Mouse (Mus musculus): ENCODE measurements around the gene Bmpr1a. TPM values are rescaled to one million over a fixed set of nuclear protein-coding genes. Genes with fewer than 3 reads are reported as not detected.
A peak's percentile ranks its signal among the peaks of the same experiment; 100 is the strongest.
"Not testable (repeated sequence)": the region's sequence is repeated elsewhere in the genome, so short reads cannot be mapped to it uniquely, and the experiment has no call there.

The Bmpr1a gene
- polyA plus RNA-seq, 1 experiment from 2014 or later, result 3.4 TPM

- H3K4me1 ChIP-seq (replicated peaks); ATAC-seq (ENCODE audit: low read depth); H3K4me3 ChIP-seq (replicated peaks); DNase-seq; H3K9ac ChIP-seq; H3K9me3 ChIP-seq (replicated peaks); H3K4me2 ChIP-seq; H3K27ac ChIP-seq; H3K27me3 ChIP-seq: not testable (repeated sequence)
- WGBS (ENCODE audit: insufficient replicate concordance), result 66% methylated on average over 4 of the region's 4 CpGs
- peaks cover 15% of the 10 kb centered on the region; the same call in 1 of the 2 replicates for H3K36me3 ChIP-seq
Measured at GRCm38 (mm10) chr14:34416946-34417345, 86.2 kb downstream of the Bmpr1a start.

- WGBS (ENCODE audit: insufficient replicate concordance), result 77% methylated on average over 7 of the region's 7 CpGs
- ATAC-seq (ENCODE audit: low read depth) (no peak), DNase-seq (no peak)
- no peak overlapping the region for H3K27ac ChIP-seq
- peaks cover 23% of the 10 kb centered on the region; the same call in 1 of the 2 replicates for H3K36me3 ChIP-seq
- no peaks in the 10 kb centered on the region for H3K4me1 ChIP-seq (replicated peaks)
- no peaks in the 10 kb centered on the region for H3K27me3 ChIP-seq
- H3K9me3 ChIP-seq (replicated peaks), result no peaks in the 10 kb centered on the region
- no peak overlapping the region for H3K4me2 ChIP-seq
- no peak overlapping the region for H3K9ac ChIP-seq
- no peak overlapping the region for H3K4me3 ChIP-seq (replicated peaks)
Measured at GRCm38 (mm10) chr14:34412164-34412896, 90.8 kb downstream of the Bmpr1a start.

GRCm38 (mm10) chr14:34410716-34411115 lies 92.4 kb downstream of the Bmpr1a start:
- DNase-seq, result no peak
- Histone ChIP-seq H3K36me3 (peaks cover 23% of the 10 kb centered on the region; the same call in 1 of the 2 replicates), H3K4me3 (replicated peaks) (no peak overlapping the region), H3K27ac (no peak overlapping the region), H3K4me2 (no peak overlapping the region), H3K4me1 (replicated peaks) (no peaks in the 10 kb centered on the region), H3K27me3 (no peaks in the 10 kb centered on the region), H3K9ac (no peak overlapping the region), H3K9me3 (replicated peaks) (no peaks in the 10 kb centered on the region)
- WGBS (ENCODE audit: insufficient replicate concordance), result 79% methylated on average over 6 of the region's 6 CpGs
- no peak for ATAC-seq (ENCODE audit: low read depth)

- no peak for ATAC-seq (ENCODE audit: low read depth)
- no peak overlapping the region for H3K9ac ChIP-seq
- H3K9me3 ChIP-seq (replicated peaks), result no peaks in the 10 kb centered on the region
- H3K27ac ChIP-seq, result no peak overlapping the region
- no peak for DNase-seq
- no peaks in the 10 kb centered on the region for H3K27me3 ChIP-seq
- H3K4me2 ChIP-seq, result no peak overlapping the region
- no peak overlapping the region for H3K4me3 ChIP-seq (replicated peaks)
- H3K4me1 ChIP-seq (replicated peaks), result no peaks in the 10 kb centered on the region
- 76% methylated on average over 7 of the region's 7 CpGs for WGBS (ENCODE audit: insufficient replicate concordance)
- H3K36me3 ChIP-seq, result peaks cover 10% of the 10 kb centered on the region; the same call in 1 of the 2 replicates
Measured at GRCm38 (mm10) chr14:34403424-34403823, 99.7 kb downstream of the Bmpr1a start.

- WGBS (ENCODE audit: insufficient replicate concordance), result 62% methylated on average over 8 of the region's 8 CpGs
- no peak overlapping the region for H3K9ac ChIP-seq
- DNase-seq (no peak), ATAC-seq (ENCODE audit: low read depth) (no peak)
- H3K36me3 ChIP-seq, result peaks cover 7% of the 10 kb centered on the region; the same call in 1 of the 2 replicates
- H3K4me3 ChIP-seq (replicated peaks), result no peak overlapping the region
- no peaks in the 10 kb centered on the region for H3K4me1 ChIP-seq (replicated peaks)
- H3K27me3 ChIP-seq, result no peaks in the 10 kb centered on the region
- no peak overlapping the region for H3K4me2 ChIP-seq
- no peaks in the 10 kb centered on the region for H3K9me3 ChIP-seq (replicated peaks)
- no peak overlapping the region for H3K27ac ChIP-seq
Measured at GRCm38 (mm10) chr14:34402871-34403270, 100.3 kb downstream of the Bmpr1a start.

GRCm38 (mm10) chr14:34401135-34401534 lies 102.0 kb downstream of the Bmpr1a start:
- Histone ChIP-seq H3K9ac (no peak overlapping the region), H3K27me3 (no peaks in the 10 kb centered on the region), H3K9me3 (replicated peaks) (no peaks in the 10 kb centered on the region), H3K4me2 (no peak overlapping the region), H3K4me3 (replicated peaks) (no peak overlapping the region), H3K36me3 (no peaks in the 10 kb centered on the region), H3K27ac (no peak overlapping the region), H3K4me1 (replicated peaks) (no peaks in the 10 kb centered on the region)
- no peak for ATAC-seq (ENCODE audit: low read depth)
- 23% methylated on average over 6 of the region's 6 CpGs for WGBS (ENCODE audit: insufficient replicate concordance)
- peak; percentile 55 for DNase-seq

GRCm38 (mm10) chr14:34400021-34400420 lies 103.1 kb downstream of the Bmpr1a start:
- ATAC-seq (ENCODE audit: low read depth), result no peak
- 75% methylated on average over 3 of the region's 3 CpGs for WGBS (ENCODE audit: insufficient replicate concordance)
- Histone ChIP-seq H3K4me3 (replicated peaks) (no peak overlapping the region), H3K27me3 (no peaks in the 10 kb centered on the region), H3K27ac (no peak overlapping the region), H3K4me2 (no peak overlapping the region), H3K9me3 (replicated peaks) (no peaks in the 10 kb centered on the region), H3K36me3 (no peaks in the 10 kb centered on the region), H3K4me1 (replicated peaks) (no peaks in the 10 kb centered on the region), H3K9ac (no peak overlapping the region)
- no peak for DNase-seq

- no peak for ATAC-seq (ENCODE audit: low read depth)
- no peaks in the 10 kb centered on the region for H3K27me3 ChIP-seq
- H3K4me3 ChIP-seq (replicated peaks), result no peak overlapping the region
- no peak for DNase-seq
- 72% methylated on average over 6 of the region's 6 CpGs for WGBS (ENCODE audit: insufficient replicate concordance)
- H3K27ac ChIP-seq, result no peak overlapping the region
- no peaks in the 10 kb centered on the region for H3K4me1 ChIP-seq (replicated peaks)
- H3K9ac ChIP-seq, result no peak overlapping the region
- no peak overlapping the region for H3K4me2 ChIP-seq
- H3K9me3 ChIP-seq (replicated peaks), result no peaks in the 10 kb centered on the region
- no peaks in the 10 kb centered on the region for H3K36me3 ChIP-seq
Measured at GRCm38 (mm10) chr14:34399301-34399700, 103.8 kb downstream of the Bmpr1a start.

GRCm38 (mm10) chr14:34398901-34399300 lies 104.2 kb downstream of the Bmpr1a start:
- H3K9ac ChIP-seq, result no peak overlapping the region
- no peaks in the 10 kb centered on the region for H3K9me3 ChIP-seq (replicated peaks)
- no peaks in the 10 kb centered on the region for H3K36me3 ChIP-seq
- no peak for ATAC-seq (ENCODE audit: low read depth)
- WGBS (ENCODE audit: insufficient replicate concordance), result 77% methylated on average over 21 of the region's 21 CpGs
- H3K27ac ChIP-seq, result no peak overlapping the region
- no peaks in the 10 kb centered on the region for H3K4me1 ChIP-seq (replicated peaks)
- no peak for DNase-seq
- no peak overlapping the region for H3K4me2 ChIP-seq
- H3K4me3 ChIP-seq (replicated peaks), result no peak overlapping the region
- H3K27me3 ChIP-seq, result no peaks in the 10 kb centered on the region

GRCm38 (mm10) chr14:34397871-34398270 lies 105.3 kb downstream of the Bmpr1a start:
- no peaks in the 10 kb centered on the region for H3K4me1 ChIP-seq (replicated peaks)
- no peaks in the 10 kb centered on the region for H3K27me3 ChIP-seq
- H3K4me3 ChIP-seq (replicated peaks), result no peak overlapping the region
- H3K4me2 ChIP-seq, result no peak overlapping the region
- H3K9me3 ChIP-seq (replicated peaks), result no peaks in the 10 kb centered on the region
- H3K27ac ChIP-seq, result no peak overlapping the region
- WGBS (ENCODE audit: insufficient replicate concordance), result 86% methylated on average over 5 of the region's 5 CpGs
- ATAC-seq (ENCODE audit: low read depth) (no peak), DNase-seq (no peak)
- no peaks in the 10 kb centered on the region for H3K36me3 ChIP-seq
- no peak overlapping the region for H3K9ac ChIP-seq

- 62% methylated on average over 4 of the region's 4 CpGs for WGBS (ENCODE audit: insufficient replicate concordance)
- Histone ChIP-seq H3K9ac (no peak overlapping the region), H3K9me3 (replicated peaks) (no peaks in the 10 kb centered on the region), H3K27ac (no peak overlapping the region), H3K4me1 (replicated peaks) (no peaks in the 10 kb centered on the region), H3K36me3 (no peaks in the 10 kb centered on the region), H3K27me3 (no peaks in the 10 kb centered on the region), H3K4me3 (replicated peaks) (no peak overlapping the region), H3K4me2 (no peak overlapping the region)
- DNase-seq, result no peak
- ATAC-seq (ENCODE audit: low read depth), result no peak
Measured at GRCm38 (mm10) chr14:34393295-34393694, 109.8 kb downstream of the Bmpr1a start.

All from liver, embryonic 13.5 days (tissue).